Mouse (Mus musculus) embryonic facial prominence, embryonic 10.5 days (tissue): ENCODE measurements at regions not wholly inside any gene's neighbourhood (a gene's known extent, or its start where the extent isn't known, plus 50 kb on each side); places are given as distances from the start of the nearest gene placed in this dataset.

Experiments used
- DNase-seq: peaks from one replicate; pipeline ENCODE4 v3.0.0-alpha.2; 2017; ENCODE audit warnings: low spot score
- H3K27ac ChIP-seq: fragments of 300-500 bp; sonication (generic); replicated peaks from 2 replicates; pipeline ENCODE4 v1.5.1; 2016; ENCODE audit warnings: mild to moderate bottlenecking
- H3K27me3 ChIP-seq: fragments of 300-500 bp; sonication (generic); replicated peaks from 2 replicates; pipeline ENCODE4 v1.6.1; 2016; ENCODE audit warnings: low read depth, mild to moderate bottlenecking; ENCODE audit not compliant: poor library complexity, severe bottlenecking
- H3K36me3 ChIP-seq: fragments of 300-500 bp; sonication (generic); replicated peaks from 2 replicates; pipeline ENCODE4 v1.6.1; 2016; ENCODE audit warnings: mild to moderate bottlenecking, moderate library complexity
- H3K4me1 ChIP-seq: fragments of 300-500 bp; sonication (generic); 2 replicates; pipeline ENCODE4 v1.6.1; 2016
- H3K4me3 ChIP-seq: fragments of 300-500 bp; sonication (generic); 2 replicates; pipeline ENCODE4 v1.5.1; 2016; ENCODE audit warnings: mild to moderate bottlenecking, moderate library complexity
- H3K9me3 ChIP-seq: fragments of 300-500 bp; sonication (generic); 2 replicates; pipeline ENCODE4 v1.6.1; 2016; ENCODE audit warnings: mild to moderate bottlenecking
- WGBS: fragments of 180-500 bp; shearing (Covaris S2); methylation state at CpG from one replicate; pipeline ENCODE4 v1.1.7; 2016; 5-methylcytosine and 5-hydroxymethylcytosine counted together

- 91% methylated on average over 6 of the region's 6 CpGs for WGBS
- Histone ChIP-seq H3K4me3 (no peak overlapping the region), H3K36me3 (no peaks in the 10 kb centered on the region), H3K4me1 (peaks cover 8% of the 10 kb centered on the region; the same call in 1 of the 2 replicates), H3K27me3 (0 out of 2 replicates have a peak, but pooled peaks cover 3% of the 10 kb centered on the region), H3K9me3 (no peaks in the 10 kb centered on the region), H3K27ac (no peak overlapping the region)
- no peak for DNase-seq
Measured at GRCm38 (mm10) chr9:69566996-69567395, 113.6 kb downstream of the Anxa2 start.

DNA sequence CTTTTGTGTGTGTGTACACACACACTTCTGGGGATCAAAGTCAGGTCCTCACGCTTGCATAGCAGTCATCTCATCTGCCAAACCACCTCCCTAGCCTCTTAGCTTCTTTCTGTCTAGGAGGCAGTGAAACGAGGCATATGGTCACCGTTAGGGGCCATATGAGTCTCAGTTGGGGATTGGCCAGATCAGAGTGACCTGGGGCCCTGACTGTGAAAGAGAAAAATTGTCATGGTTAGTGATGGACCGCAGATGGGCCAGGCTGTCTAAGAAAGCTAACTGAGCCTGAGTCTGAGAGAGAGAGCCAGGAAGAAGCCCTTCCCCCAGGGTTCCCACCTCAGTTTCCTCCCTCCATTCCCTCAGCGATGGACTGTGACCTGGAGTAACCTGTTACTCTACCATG lies 89.8 kb downstream of the Anxa2 start:
- no peaks in the 10 kb centered on the region for H3K27me3 ChIP-seq
- H3K4me1 ChIP-seq, result peaks cover 3% of the 10 kb centered on the region; the same call in 1 of the 2 replicates
- DNase-seq, result no peak
- no peak overlapping the region for H3K27ac ChIP-seq
- 55% methylated on average over 5 of the region's 5 CpGs for WGBS
- H3K9me3 ChIP-seq, result no peaks in the 10 kb centered on the region
- H3K4me3 ChIP-seq, result no peak overlapping the region
- H3K36me3 ChIP-seq, result no peaks in the 10 kb centered on the region
